Mouse (Mus musculus): Measurements from ENCODE around the gene Lce6a.

GRCm38 (mm10) chr3:92670215-92670614 lies 48.8 kb upstream of the Lce6a start, which contains the start of gene Lce1a2:
- TF ChIP-seq CTCF (IDR thresholded peaks at IDR 0.05; ENCODE audit: extremely low read depth, insufficient read depth, insufficient read length, insufficient replicate concordance) = no peak
- no peak for TF ChIP-seq POLR2A (IDR thresholded peaks at IDR 0.05; ENCODE audit: low read depth, low read length)
